Mouse (Mus musculus) thymus, adult 2 months (tissue): ENCODE measurements around the gene Cul7.

Experiments used
- CTCF ChIP-seq: fragments of 200-500 bp; IDR thresholded peaks from 2 replicates; pipeline ENCODE4 v1.5.1; 2012; ENCODE audit warnings: mild to moderate bottlenecking, control low read depth, low read length, moderate library complexity, borderline replicate concordance; ENCODE audit not compliant: control insufficient read depth, poor library complexity, insufficient read depth; ENCODE audit errors: extremely low read depth
- POLR2A ChIP-seq: fragments of 200-500 bp; IDR thresholded peaks from 2 replicates; pipeline ENCODE4 v1.6.1; 2012; ENCODE audit warnings: mild to moderate bottlenecking, low read length, control low read depth, moderate library complexity; ENCODE audit not compliant: control insufficient read depth, poor library complexity, insufficient read depth; ENCODE audit errors: extremely low read depth

DNA sequence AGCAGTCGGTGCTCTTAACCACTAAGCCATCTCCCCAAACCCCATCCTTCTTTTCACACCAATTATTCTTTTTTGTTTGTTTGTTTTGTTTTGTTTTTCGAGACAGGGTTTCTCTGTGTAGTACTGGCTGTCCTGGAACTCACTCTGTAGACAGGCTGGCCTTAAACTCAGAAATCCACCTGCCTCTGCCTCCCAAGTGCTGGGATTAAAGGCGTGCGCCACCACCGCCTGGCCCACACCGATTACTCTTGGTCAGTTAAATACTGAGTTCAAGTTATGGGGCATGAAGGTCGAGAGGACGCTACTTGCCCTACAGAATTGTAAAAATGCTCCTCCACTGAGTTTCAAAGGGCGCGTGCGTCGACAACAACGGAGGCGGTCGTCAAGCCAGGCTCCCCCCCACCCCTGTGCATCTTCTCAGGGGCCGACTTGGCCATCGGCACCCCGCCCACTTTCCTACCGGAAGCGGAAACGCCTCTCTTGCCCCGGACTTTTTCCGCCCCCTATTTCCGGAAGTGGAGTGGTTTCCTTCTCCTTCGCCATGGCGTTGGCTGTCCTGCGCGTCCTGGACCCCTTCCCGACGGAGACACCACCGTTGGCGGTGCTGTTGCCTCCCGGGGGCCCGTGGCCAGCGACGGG, 60.9 kb downstream of the Cul7 start, which contains the start of gene Pex6:
- TF ChIP-seq CTCF (no peak), POLR2A (peak; percentile 77)
